Mouse (Mus musculus) adrenal gland, postnatal 10 days (tissue): ENCODE data around the gene Cd2. TPM values are rescaled to one million over a fixed set of nuclear protein-coding genes. Genes with fewer than 3 reads are reported as not detected.
A peak's percentile ranks its signal among the peaks of the same experiment; 100 is the strongest.

ENCODE experiments used
- DNase-seq: peaks from one replicate; pipeline ENCODE4 v3.0.0; 2021; ENCODE audit warnings: mixed read lengths
- total RNA-seq, 2 experiments: library from RNA; stranded (reverse); gene quantifications; 2 replicates each; pipeline ENCODE4 v1.2.3; 2021

Cd2 gene
- total RNA-seq, 2 experiments from 2014 or later: 4.7 to 5.4 TPM

DNA sequence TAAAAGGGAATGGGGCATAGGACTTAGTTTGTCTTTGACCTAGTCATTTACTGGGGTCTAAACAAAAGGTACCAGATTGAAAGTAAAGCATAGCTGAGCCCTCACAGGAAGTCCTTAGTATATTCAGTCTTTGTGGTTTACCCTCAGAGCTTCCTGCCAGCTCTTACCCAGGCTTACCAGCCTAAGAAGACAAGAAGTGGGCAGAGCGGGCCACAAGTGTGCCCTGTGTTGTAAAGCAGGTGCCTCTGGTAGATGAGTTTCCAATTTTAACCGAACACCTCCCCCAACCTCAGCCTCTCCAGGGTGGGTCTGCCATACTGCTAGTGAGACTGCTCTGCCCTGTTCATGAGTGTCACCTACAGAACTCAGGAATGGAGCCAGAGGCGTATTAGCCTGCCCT, 12.9 kb downstream of the Cd2 start:
- no peak for DNase-seq

DNA sequence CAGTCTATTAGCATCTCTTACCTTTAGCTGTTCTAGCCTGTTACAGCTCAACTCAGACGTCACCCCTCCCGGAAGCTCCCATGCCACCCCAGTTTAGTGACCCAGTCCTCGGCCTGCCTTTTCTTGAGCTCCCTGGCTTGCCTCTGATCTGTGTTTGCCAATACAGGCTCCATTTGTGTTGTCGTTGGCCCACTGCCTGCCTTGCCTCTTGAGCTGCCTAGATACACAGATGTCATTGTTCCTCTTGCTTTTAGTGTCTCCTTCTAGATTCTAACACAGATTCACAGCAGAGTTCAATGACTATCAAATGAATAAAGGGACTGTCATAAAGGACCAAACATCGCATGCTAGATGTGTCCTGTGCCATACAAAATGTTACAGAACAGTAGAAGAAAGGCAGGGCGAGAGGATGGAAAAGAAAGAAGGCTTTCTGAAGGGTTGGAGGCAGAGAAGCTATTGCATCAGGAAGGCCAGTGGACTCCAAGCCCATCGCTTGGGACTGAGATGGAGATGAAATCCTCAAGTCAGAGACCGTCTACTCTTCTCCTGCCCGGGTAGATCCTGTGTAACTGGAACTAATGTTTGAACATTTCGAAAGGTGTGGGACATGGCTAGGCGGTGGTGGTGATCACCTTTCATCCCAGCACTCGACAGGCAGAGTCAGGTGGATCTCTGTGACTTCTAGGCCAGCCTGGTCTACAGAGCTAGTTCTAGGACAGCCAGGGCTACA, 13.5 kb downstream of the Cd2 start:
- peak; percentile 26 for DNase-seq

- no peak for DNase-seq
Observed at GRCm38 (mm10) chr3:101272166-101272565, 15.6 kb downstream of the Cd2 start.

- DNase-seq: no peak
Observed at GRCm38 (mm10) chr3:101270833-101271232, 16.9 kb downstream of the Cd2 start.

DNA sequence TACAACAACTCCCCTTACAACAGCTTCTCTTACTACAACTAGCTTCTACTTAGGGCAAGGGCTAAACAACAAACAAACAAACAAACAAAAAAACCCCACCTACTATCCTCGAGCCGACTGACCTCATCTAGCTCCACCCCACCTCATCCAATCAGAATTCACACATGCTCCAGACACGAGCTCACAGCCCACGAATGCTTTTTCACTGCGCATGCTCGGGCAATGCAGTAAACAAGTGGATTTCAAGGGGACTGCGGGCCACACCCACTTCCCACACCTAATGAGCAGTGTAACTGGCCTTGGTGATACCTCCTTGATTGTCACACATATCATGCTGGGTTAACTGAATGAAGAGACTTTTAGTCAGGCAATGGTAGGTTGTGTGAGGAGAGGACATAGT, 19.4 kb downstream of the Cd2 start:
- no peak for DNase-seq

GRCm38 (mm10) chr3:101265561-101266091, 22.1 kb downstream of the Cd2 start:
- no peak for DNase-seq

DNA sequence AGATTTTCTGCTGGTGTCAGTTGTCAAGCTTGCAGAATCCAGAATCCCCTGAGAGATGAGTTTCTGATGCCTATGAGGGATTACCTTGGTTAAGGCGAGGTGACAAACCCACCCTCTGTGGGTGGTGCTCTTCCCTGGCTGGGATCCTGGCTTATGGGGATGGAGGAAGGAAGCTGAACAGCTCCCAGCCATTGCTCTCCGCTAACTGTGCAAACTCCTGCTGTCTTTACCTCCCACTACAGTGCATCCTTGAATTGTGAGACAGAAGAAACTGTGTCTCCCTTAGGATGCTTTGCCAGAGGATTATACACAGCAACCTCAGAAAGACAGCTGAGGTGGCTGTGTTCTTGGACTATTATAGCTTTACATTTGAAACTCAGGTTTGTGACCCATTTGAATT, 28.8 kb downstream of the Cd2 start:
- no peak for DNase-seq

DNA sequence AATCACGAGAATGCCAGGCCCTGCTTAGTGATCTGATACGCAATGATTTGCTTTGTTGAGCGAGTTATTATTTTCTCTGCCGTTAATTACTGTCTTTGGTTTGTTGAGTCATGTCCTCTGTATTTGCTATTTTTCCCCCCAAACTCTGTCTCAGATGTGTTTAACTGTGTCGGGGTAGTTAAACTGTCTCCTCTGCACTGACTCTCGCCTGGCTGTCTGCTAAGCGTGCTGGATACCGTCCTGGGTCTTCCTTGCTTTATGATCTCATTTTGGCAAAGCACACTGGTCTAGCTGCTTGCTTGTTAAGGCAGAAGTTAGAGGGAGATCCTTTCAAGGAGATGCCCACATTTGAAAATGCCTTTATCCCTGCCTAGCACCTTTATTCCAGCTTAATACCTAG, 31.6 kb downstream of the Cd2 start:
- DNase-seq: no peak

DNA sequence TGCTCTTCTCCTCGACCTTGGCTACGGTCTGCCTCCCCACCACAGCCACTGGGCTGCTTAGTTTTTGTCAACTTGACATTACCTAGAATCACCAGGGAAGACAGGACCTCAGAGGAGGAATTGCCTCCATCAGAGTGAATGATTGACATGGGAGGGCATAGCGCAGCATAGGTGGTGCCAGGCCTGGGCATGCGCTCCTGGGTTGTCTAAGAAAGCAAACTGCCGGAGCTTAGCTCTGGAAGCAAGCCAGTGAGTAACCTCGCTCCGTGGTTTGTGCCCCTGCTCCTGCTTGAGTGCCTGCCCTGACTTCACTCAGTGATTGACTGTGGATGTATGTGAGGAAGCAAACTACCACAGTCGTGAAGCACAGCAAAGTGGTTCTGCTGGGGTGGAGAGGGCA, 35.6 kb downstream of the Cd2 start:
- no peak for DNase-seq

DNA sequence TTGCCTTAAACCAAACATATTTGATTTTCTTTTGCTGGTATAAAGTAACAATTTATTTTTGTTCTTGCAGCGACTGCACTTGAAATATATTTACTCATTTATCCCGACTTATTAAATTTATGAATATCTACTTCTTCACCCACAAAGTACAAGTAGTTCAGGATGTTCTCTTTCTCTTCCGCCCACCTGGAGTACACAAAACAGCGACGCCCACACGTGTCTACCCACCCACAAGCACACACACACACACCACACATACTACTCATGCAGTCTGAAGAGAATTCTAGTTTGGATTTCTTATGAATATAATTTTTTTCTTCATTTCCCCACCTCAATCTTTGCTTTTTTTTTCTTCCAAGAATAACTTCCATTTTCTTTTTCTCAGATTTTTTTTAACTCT, 37.9 kb downstream of the Cd2 start:
- no peak for DNase-seq

DNA sequence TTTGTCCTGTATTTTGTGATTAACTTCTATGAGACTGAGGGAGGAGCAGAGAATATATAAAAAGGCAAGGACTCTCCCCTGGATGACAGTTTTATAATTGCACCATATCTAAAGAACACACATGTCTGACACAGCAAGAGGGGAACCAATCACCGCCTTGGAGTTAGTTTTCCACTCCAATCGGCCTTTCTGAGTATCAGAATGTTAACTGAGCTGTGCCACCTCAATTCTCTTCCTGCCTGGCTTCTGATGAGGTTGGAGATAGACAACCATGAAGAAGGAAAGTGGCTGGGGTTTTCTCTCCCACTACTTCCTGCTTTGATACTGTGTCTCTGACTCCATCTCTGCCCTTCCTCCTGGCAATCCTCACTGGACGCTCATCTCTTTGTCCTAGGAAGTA, 42.5 kb downstream of the Cd2 start:
- DNase-seq: no peak

GRCm38 (mm10) chr3:101243002-101243401, 44.7 kb downstream of the Cd2 start:
- no peak for DNase-seq

GRCm38 (mm10) chr3:101241866-101242265, 45.9 kb downstream of the Cd2 start:
- no peak for DNase-seq

DNA sequence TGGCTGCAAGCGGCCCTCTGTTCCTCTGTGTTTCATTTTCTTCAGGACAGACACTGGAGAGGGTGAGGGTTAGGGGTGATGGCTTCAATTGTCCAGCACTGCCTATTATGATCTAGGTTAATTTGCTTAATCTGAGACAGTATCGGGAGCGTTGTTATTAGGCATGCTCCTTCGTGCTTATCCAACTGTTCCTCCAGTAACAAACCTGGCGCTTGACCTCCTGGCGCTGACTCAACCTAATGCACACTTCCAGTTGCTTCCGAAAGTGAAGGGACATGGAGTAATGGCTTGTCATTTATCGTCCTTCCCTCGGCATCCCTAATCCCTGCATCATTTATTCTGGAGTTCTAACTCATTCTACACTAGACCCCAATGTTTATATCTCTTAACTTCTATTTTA, 46.9 kb downstream of the Cd2 start:
- DNase-seq: no peak

DNA sequence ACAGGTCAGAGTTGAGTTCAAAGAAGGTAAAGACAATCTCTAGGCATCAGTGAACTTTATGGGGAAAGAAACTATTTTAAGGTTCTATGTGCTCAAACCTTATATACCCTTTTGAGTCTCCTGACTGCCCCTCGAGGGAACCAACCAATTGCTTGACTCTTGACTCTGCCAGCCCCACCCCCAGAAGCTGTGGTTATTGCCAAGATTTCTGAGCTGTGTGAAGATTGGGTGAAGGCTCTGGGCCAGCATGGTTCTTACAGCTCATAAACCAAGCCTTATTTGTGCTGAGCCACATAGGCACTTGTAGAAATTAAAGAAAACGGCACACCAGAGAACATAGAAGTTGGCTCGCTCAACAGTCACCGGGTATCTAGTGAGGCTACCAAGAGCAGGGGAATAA, 48.5 kb downstream of the Cd2 start:
- DNase-seq: peak; percentile 10

DNA sequence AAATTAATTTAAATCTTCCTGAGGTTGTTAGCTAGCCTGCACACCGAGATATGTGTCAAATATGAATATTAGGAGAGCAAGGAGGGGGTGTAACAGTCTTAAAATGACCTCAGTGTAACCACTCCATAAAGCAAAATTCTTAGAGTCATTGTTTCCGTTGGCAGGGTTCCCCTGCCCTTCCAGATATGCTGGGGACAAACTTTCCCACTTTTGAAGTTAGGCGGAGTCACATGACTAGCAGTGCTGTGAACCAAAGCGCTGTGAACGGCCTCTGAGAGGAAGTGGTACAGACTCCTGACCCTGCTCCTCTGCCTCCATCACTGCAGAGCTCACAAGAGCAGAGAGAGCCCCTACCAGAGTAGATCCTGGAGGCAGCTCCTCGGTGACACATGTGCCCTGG, 49.0 kb downstream of the Cd2 start:
- DNase-seq: no peak

DNA sequence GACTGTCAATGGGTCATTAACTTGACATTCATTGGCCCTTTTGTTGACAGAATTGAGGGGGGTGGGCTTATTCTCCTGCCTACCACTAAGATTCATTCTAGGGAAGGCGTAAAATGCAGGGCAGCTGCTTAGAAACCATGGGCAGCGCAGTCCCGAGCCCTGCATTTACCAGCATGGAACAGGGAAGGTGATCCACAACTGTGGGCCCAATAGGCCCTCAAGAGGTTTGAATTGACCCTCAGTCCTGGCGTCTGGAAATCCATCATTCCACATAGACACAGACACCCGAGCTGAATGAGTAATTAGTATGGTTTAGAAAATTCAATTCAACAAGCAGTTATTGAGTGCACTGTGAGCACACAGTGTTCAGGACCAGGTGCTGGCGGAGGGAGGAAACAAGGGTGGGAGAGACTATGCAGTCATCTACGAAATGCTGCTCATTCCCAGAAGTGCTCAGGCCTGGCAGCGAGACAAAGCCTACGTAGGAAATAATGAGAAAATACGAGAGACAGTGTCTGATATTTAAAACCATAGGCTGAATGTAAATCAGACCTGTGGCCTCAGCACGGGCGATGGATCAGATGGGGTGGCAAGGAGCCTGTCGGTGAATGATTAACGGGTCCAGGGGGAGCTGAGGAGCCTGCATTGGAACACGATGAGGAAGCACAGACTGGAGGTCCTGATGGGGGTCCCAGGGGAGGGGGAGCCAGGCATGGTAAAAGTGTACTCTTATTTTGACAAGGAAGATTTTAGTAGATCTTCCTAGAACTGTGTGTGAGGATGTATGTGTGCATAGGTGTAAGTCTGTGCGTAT, 50.5 kb downstream of the Cd2 start:
- DNase-seq: no peak

- no peak for DNase-seq
Observed at GRCm38 (mm10) chr3:101236261-101236660, 51.5 kb downstream of the Cd2 start.

DNA sequence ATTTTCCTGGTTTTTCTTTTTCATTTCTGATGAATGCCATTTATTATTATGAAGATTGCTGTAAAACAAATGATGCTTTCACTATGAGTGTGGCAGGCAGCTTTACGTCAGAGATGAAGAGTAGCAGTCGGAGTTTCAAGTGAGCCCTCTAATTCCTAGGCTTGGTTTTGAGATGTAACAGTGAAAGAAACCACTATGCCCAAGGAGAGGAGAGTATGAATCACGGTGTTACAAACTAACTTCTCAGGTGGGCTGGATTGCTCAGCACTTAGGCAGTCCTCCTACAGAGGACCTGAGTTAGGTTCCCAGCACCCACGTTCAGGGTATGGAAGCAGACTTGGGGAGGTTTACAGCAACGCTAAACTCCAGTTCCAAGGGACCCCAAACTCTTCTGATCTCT, 52.4 kb downstream of the Cd2 start:
- no peak for DNase-seq

DNA sequence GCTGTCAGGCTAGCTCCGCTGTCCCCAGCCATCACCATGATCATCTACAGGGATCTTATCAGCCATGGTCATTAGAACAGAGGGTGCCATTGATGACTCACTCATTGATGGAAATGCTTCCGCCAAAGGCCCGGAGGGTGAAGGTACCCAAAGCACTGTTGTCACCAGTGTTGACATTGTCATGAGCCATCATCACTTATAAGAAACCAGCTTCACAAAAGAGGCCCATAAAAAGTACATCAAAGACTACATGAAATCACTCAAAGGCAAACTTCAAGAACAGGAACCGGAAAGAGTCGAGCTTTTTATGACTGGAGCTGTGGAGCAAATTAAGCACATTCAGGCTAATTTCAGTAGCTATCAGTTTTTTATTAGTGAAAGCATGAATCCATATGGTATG, 54.3 kb downstream of the Cd2 start:
- no peak for DNase-seq

DNA sequence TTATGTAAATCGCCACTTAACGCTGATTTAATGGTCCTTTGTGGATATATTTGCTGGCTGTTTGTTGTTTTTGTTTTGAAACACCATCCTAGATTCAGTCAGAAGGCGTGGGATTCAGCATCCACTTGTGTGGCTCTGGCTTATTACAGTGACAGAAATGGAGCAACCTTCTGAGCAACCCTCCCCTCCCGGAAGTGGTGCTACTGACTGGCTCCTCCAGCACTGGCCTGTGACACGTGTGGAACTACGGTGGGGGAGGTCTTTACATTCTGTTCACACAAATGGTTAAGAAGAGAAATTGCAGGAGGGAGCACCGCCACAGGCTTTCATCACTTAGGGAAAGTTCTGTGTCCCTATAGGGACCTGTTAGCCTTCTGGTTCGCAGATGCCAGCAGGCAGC, 55.2 kb downstream of the Cd2 start:
- DNase-seq: no peak

GRCm38 (mm10) chr3:101230201-101230600, 57.5 kb downstream of the Cd2 start:
- no peak for DNase-seq

DNA sequence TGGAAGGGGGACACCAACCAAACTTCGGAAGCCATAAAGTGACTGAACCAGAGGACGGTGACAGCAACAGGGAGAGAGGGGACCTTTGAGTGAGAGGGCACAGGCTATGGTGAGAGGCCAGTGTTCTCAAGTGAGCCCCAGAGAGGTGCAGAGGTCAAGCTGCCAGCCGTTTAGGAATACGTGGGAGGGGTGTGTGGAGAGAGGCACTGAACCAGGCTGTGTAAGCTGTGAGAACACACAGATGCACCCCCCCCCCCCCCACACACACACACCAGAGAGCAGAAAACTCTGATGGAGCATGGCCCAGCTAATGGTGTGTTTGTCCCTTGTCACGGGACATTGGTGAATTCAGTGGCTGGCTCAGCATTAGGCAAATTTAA, 58.2 kb downstream of the Cd2 start:
- DNase-seq: no peak
